Mouse (Mus musculus): ENCODE data around the gene Xrra1.

- TF ChIP-seq POLR2A (IDR thresholded peaks at IDR 0.05; ENCODE audit: insufficient read depth, low read length) (no peak), CTCF (IDR thresholded peaks at IDR 0.05; ENCODE audit: low read depth, low read length) (no peak)
Observed at GRCm38 (mm10) chr7:99911038-99911437, 52.1 kb downstream of the Xrra1 start.
